Mouse (Mus musculus): ENCODE results near the gene Melk. TPM values are rescaled to one million over a fixed set of nuclear protein-coding genes. Genes with fewer than 3 reads are reported as not detected.

The Melk gene
- 57.1 and 58.5 TPM in 2 replicates for polyA plus RNA-seq (2014; fragmentation: Nextera tagmentation; extraction: Ambion mirVana)

- ATAC-seq (ENCODE audit: insufficient read depth, low FRiP score, low TSS enrichment) (peak; percentile 77), DNase-seq (ENCODE audit: low spot score) (peak; percentile 92)
- WGBS = under 1% methylated on average over 41 of the region's 41 CpGs
- H3K36me3 ChIP-seq (ENCODE audit: control insufficient read depth, insufficient read depth, low read length) = peaks cover under 1% of the 10 kb centered on the region; the same call in 1 of the 2 replicates
- no peaks in the 10 kb centered on the region for H3K9me3 ChIP-seq (ENCODE audit: control insufficient read depth, low read length)
- peak within 1 kb of the TSS; percentile 60 for H3K9ac ChIP-seq (ENCODE audit: low read length)
- H3K27me3 ChIP-seq (ENCODE audit: control insufficient read depth, insufficient read depth, low read length) = no peaks in the 10 kb centered on the region
- H3K4me1 ChIP-seq (ENCODE audit: control insufficient read depth, insufficient read depth, low read length) = peaks cover 3% of the 10 kb centered on the region; the same call in 1 of the 2 replicates
- H3K4me2 ChIP-seq (ENCODE audit: low read depth) = peak within 1 kb of the TSS; percentile 38
- H3K27ac ChIP-seq (ENCODE audit: low read depth, low read length) = no peak within 1 kb of the TSS
- peak within 1 kb of the TSS; percentile 69 for H3K4me3 ChIP-seq (ENCODE audit: low read depth, low read length)
Observed at GRCm38 (mm10) chr4:44300781-44301750, at the start of gene Melk. Gene Melk, plus strand, starts transcription at chr4:44300876.

GRCm38 (mm10) chr4:44251521-44251920 lies 49.2 kb upstream of the Melk start:
- Histone ChIP-seq H3K9ac (ENCODE audit: low read length) (no peak overlapping the region), H3K4me1 (ENCODE audit: control insufficient read depth, insufficient read depth, low read length) (peaks cover 8% of the 10 kb centered on the region), H3K4me2 (ENCODE audit: low read depth) (no peak overlapping the region), H3K27ac (ENCODE audit: low read depth, low read length) (no peak overlapping the region), H3K27me3 (ENCODE audit: control insufficient read depth, insufficient read depth, low read length) (no peaks in the 10 kb centered on the region), H3K4me3 (ENCODE audit: low read depth, low read length) (no peak overlapping the region), H3K36me3 (ENCODE audit: control insufficient read depth, insufficient read depth, low read length) (no peaks in the 10 kb centered on the region), H3K9me3 (ENCODE audit: control insufficient read depth, low read length) (no peaks in the 10 kb centered on the region)
- 85% methylated on average over 5 of the region's 5 CpGs for WGBS
- ATAC-seq (ENCODE audit: insufficient read depth, low FRiP score, low TSS enrichment) (no peak), DNase-seq (ENCODE audit: low spot score) (no peak)

GRCm38 (mm10) chr4:44251966-44252916 lies 48.4 kb upstream of the Melk start:
- no peak overlapping the region for H3K9ac ChIP-seq (ENCODE audit: low read length)
- ATAC-seq (ENCODE audit: insufficient read depth, low FRiP score, low TSS enrichment) (no peak), DNase-seq (ENCODE audit: low spot score) (no peak)
- H3K9me3 ChIP-seq (ENCODE audit: control insufficient read depth, low read length) = no peaks in the 10 kb centered on the region
- H3K4me1 ChIP-seq (ENCODE audit: control insufficient read depth, insufficient read depth, low read length) = peaks cover 8% of the 10 kb centered on the region
- no peak overlapping the region for H3K4me3 ChIP-seq (ENCODE audit: low read depth, low read length)
- WGBS = 8% methylated on average over 13 of the region's 13 CpGs
- H3K4me2 ChIP-seq (ENCODE audit: low read depth) = 0 out of 2 replicates have a peak overlapping the region, but pooled peaks have one; percentile 14
- H3K27ac ChIP-seq (ENCODE audit: low read depth, low read length) = no peak overlapping the region
- no peaks in the 10 kb centered on the region for H3K36me3 ChIP-seq (ENCODE audit: control insufficient read depth, insufficient read depth, low read length)
- no peaks in the 10 kb centered on the region for H3K27me3 ChIP-seq (ENCODE audit: control insufficient read depth, insufficient read depth, low read length)

- Histone ChIP-seq H3K4me2 (ENCODE audit: low read depth) (peak overlapping the region; percentile 1; the same call in 1 of the 2 replicates), H3K36me3 (ENCODE audit: control insufficient read depth, insufficient read depth, low read length) (no peaks in the 10 kb centered on the region), H3K9ac (ENCODE audit: low read length) (no peak overlapping the region), H3K4me1 (ENCODE audit: control insufficient read depth, insufficient read depth, low read length) (peaks cover 8% of the 10 kb centered on the region), H3K9me3 (ENCODE audit: control insufficient read depth, low read length) (no peaks in the 10 kb centered on the region), H3K27me3 (ENCODE audit: control insufficient read depth, insufficient read depth, low read length) (no peaks in the 10 kb centered on the region), H3K4me3 (ENCODE audit: low read depth, low read length) (no peak overlapping the region), H3K27ac (ENCODE audit: low read depth, low read length) (no peak overlapping the region)
- 18% methylated on average over 6 of the region's 6 CpGs for WGBS
- DNase-seq (ENCODE audit: low spot score) (no peak), ATAC-seq (ENCODE audit: insufficient read depth, low FRiP score, low TSS enrichment) (no peak)
Observed at GRCm38 (mm10) chr4:44253191-44253590, 47.5 kb upstream of the Melk start.

- Histone ChIP-seq H3K4me2 (ENCODE audit: low read depth) (no peak overlapping the region), H3K4me3 (ENCODE audit: low read depth, low read length) (no peak overlapping the region), H3K27me3 (ENCODE audit: control insufficient read depth, insufficient read depth, low read length) (no peaks in the 10 kb centered on the region), H3K27ac (ENCODE audit: low read depth, low read length) (no peak overlapping the region), H3K9ac (ENCODE audit: low read length) (no peak overlapping the region), H3K4me1 (ENCODE audit: control insufficient read depth, insufficient read depth, low read length) (peaks cover 6% of the 10 kb centered on the region), H3K9me3 (ENCODE audit: control insufficient read depth, low read length) (no peaks in the 10 kb centered on the region), H3K36me3 (ENCODE audit: control insufficient read depth, insufficient read depth, low read length) (no peaks in the 10 kb centered on the region)
- WGBS = 78% methylated on average over 5 of the region's 5 CpGs
- DNase-seq (ENCODE audit: low spot score) (no peak), ATAC-seq (ENCODE audit: insufficient read depth, low FRiP score, low TSS enrichment) (no peak)
Observed at GRCm38 (mm10) chr4:44254579-44254978, 46.1 kb upstream of the Melk start.

GRCm38 (mm10) chr4:44259126-44259525 lies 41.5 kb upstream of the Melk start:
- no peak for ATAC-seq (ENCODE audit: insufficient read depth, low FRiP score, low TSS enrichment)
- no peak overlapping the region for H3K4me2 ChIP-seq (ENCODE audit: low read depth)
- no peaks in the 10 kb centered on the region for H3K27me3 ChIP-seq (ENCODE audit: control insufficient read depth, insufficient read depth, low read length)
- no peak for DNase-seq (ENCODE audit: low spot score)
- 74% methylated on average over 4 of the region's 4 CpGs for WGBS
- H3K9ac ChIP-seq (ENCODE audit: low read length) = no peak overlapping the region
- H3K27ac ChIP-seq (ENCODE audit: low read depth, low read length) = no peak overlapping the region
- no peak overlapping the region for H3K4me3 ChIP-seq (ENCODE audit: low read depth, low read length)
- H3K36me3 ChIP-seq (ENCODE audit: control insufficient read depth, insufficient read depth, low read length) = no peaks in the 10 kb centered on the region
- no peaks in the 10 kb centered on the region for H3K4me1 ChIP-seq (ENCODE audit: control insufficient read depth, insufficient read depth, low read length)
- no peaks in the 10 kb centered on the region for H3K9me3 ChIP-seq (ENCODE audit: control insufficient read depth, low read length)

GRCm38 (mm10) chr4:44260244-44260643 lies 40.4 kb upstream of the Melk start:
- DNase-seq (ENCODE audit: low spot score) (peak; percentile 72), ATAC-seq (ENCODE audit: insufficient read depth, low FRiP score, low TSS enrichment) (no peak)
- no peaks in the 10 kb centered on the region for H3K36me3 ChIP-seq (ENCODE audit: control insufficient read depth, insufficient read depth, low read length)
- H3K27me3 ChIP-seq (ENCODE audit: control insufficient read depth, insufficient read depth, low read length) = no peaks in the 10 kb centered on the region
- no peak overlapping the region for H3K4me3 ChIP-seq (ENCODE audit: low read depth, low read length)
- no peak overlapping the region for H3K4me2 ChIP-seq (ENCODE audit: low read depth)
- H3K9ac ChIP-seq (ENCODE audit: low read length) = no peak overlapping the region
- no peak overlapping the region for H3K27ac ChIP-seq (ENCODE audit: low read depth, low read length)
- no peaks in the 10 kb centered on the region for H3K9me3 ChIP-seq (ENCODE audit: control insufficient read depth, low read length)
- 5% methylated on average over 10 of the region's 10 CpGs for WGBS
- H3K4me1 ChIP-seq (ENCODE audit: control insufficient read depth, insufficient read depth, low read length) = no peaks in the 10 kb centered on the region

GRCm38 (mm10) chr4:44265500-44265899 lies 35.2 kb upstream of the Melk start:
- Histone ChIP-seq H3K4me1 (ENCODE audit: control insufficient read depth, insufficient read depth, low read length) (no peaks in the 10 kb centered on the region), H3K36me3 (ENCODE audit: control insufficient read depth, insufficient read depth, low read length) (no peaks in the 10 kb centered on the region), H3K9ac (ENCODE audit: low read length) (no peak overlapping the region), H3K27me3 (ENCODE audit: control insufficient read depth, insufficient read depth, low read length) (no peaks in the 10 kb centered on the region), H3K4me2 (ENCODE audit: low read depth) (no peak overlapping the region), H3K9me3 (ENCODE audit: control insufficient read depth, low read length) (no peaks in the 10 kb centered on the region), H3K4me3 (ENCODE audit: low read depth, low read length) (no peak overlapping the region), H3K27ac (ENCODE audit: low read depth, low read length) (no peak overlapping the region)
- DNase-seq (ENCODE audit: low spot score) (no peak), ATAC-seq (ENCODE audit: insufficient read depth, low FRiP score, low TSS enrichment) (no peak)
- 92% methylated on average over 3 of the region's 3 CpGs for WGBS

Measured in neural tube, embryonic 11.5 days (tissue).